In the genomic region with DNA sequence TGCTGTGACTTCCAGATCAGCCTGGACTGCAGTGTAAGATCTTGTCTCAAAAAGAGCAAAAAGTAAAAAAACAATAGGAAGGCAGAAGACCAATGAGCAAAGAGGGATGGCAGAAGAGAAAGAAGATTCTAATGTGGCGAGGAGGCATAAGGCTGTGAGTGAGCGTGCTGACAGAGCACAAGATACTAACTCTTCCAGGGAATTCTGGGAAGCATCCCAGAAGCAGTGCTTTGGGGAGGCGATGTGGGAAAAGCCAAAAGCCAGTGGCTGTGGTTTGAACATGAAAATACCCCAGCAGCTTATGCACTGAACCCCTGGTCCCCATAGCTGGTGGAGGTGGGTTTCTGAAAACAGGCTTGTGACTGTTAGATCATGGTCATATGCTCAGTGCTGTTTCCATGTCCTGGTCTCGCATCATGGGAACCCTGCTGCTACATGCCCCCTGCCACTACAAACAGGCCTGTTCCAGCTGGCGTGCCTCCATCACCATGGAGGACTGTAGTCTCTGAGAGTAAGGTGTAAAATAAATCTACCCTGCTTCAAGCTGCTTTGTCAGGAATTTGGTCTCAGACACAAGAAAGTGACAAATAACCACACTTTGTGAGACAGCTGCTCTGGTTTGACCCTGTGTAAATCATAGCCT, we compare ENCODE assay signal across 20 mouse cellular contexts. TPM values are rescaled to one million over a fixed set of nuclear protein-coding genes. Genes with fewer than 3 reads are reported as not detected.
DNase-seq lines count a peak whose midpoint lies in the region; ATAC-seq lines count a peak whose summit lies in the region.
"Had no signal": no experiment of that assay in that cellular context is flagged by ENCODE, and none has a peak within 500 bp of the region (broad histone marks: within the 10 kb centered on the region; RNA-seq: fewer than 3 reads in every experiment).

No protein-coding gene starts in this region.

- peak overlapping the region; percentile 27; the same call in 1 of the 2 replicates for H3K27ac ChIP-seq in forebrain, embryonic 14.5 days (ENCODE audit: low read depth, low read length)
- no peak overlapping the region for H3K27ac ChIP-seq in forebrain, embryonic 11.5 days (ENCODE audit: low read depth, low read length)
- H3K27ac ChIP-seq in neural tube, embryonic 14.5 days (ENCODE audit: low read depth, low read length), result peak overlapping the region; percentile 22; the same call in 1 of the 2 replicates
- H3K27ac ChIP-seq: heart, embryonic 13.5 days; kidney, embryonic 15.5 days; limb, embryonic 13.5 days; liver, embryonic 14.5 days; midbrain, embryonic 13.5 days had no signal

- WGBS in forebrain, embryonic 14.5 days, result 73% methylated on average over 5 of the region's 5 CpGs
- 87% methylated on average over 5 of the region's 5 CpGs for WGBS in forebrain, embryonic 11.5 days
- 62% methylated on average over 5 of the region's 5 CpGs for WGBS in neural tube, embryonic 14.5 days

- no peak for ATAC-seq in forebrain, embryonic 14.5 days
- no peak for ATAC-seq in forebrain, embryonic 11.5 days (replicated peaks; ENCODE audit: low FRiP score)
- ATAC-seq in neural tube, embryonic 14.5 days (ENCODE audit: low read depth), result no peak
- ATAC-seq in monocyte, adult 5-6 weeks (replicated peaks; ENCODE audit: insufficient number of reproducible peaks, low FRiP score, low TSS enrichment, poor library complexity, severe bottlenecking), result no peak
- ATAC-seq: midbrain, embryonic 13.5 days had no signal

- H3K27me3 ChIP-seq in forebrain, embryonic 14.5 days (replicated peaks; ENCODE audit: control insufficient read depth, insufficient read depth, low read length), result no peaks in the 10 kb centered on the region
- H3K27me3 ChIP-seq in forebrain, embryonic 11.5 days (ENCODE audit: control insufficient read depth, insufficient read depth, low read length), result no peaks in the 10 kb centered on the region
- H3K27me3 ChIP-seq in neural tube, embryonic 14.5 days (ENCODE audit: control insufficient read depth, insufficient read depth, low read length), result no peaks in the 10 kb centered on the region
- H3K27me3 ChIP-seq: CH12.LX; heart, embryonic 13.5 days; kidney, embryonic 15.5 days; limb, embryonic 13.5 days; midbrain, embryonic 13.5 days had no signal

- intact Hi-C loops in left cerebral cortex, postnatal 4 days (cut with DNase I), result no loop called here
- intact Hi-C loops in left cerebral cortex, postnatal 14 days (cut with DNase I), result no loop called here

- peak; percentile 37 for DNase-seq in forebrain, embryonic 14.5 days (ENCODE audit: low spot score)
- no peak for DNase-seq in forebrain, embryonic 11.5 days (ENCODE audit: low spot score)
- DNase-seq in left cerebral cortex, postnatal 4 days, result peak; percentile 50
- DNase-seq in left cerebral cortex, adult 8-10 months (ENCODE audit: low spot score in 2 of 2), result no peak
- DNase-seq in cerebellum, adult 9-10 months, result peak; percentile 70
- no peak for DNase-seq in left cerebral cortex, postnatal 14 days (ENCODE audit: low spot score in 2 of 2)
- DNase-seq: adrenal gland, adult 2 months; thymus, adult 2 months had no signal

- H3K4me3 ChIP-seq in forebrain, embryonic 14.5 days (ENCODE audit: low read depth, low read length), result no peak overlapping the region
- H3K4me3 ChIP-seq in forebrain, embryonic 11.5 days (ENCODE audit: low read depth, low read length), result no peak overlapping the region
- H3K4me3 ChIP-seq in neural tube, embryonic 14.5 days (ENCODE audit: low read depth, low read length), result no peak overlapping the region
- H3K4me3 ChIP-seq: erythroblast, embryonic 14.5 days; heart, embryonic 13.5 days; kidney, embryonic 15.5 days; limb, embryonic 13.5 days; midbrain, embryonic 13.5 days had no signal

- H3K4me1 ChIP-seq in forebrain, embryonic 14.5 days (ENCODE audit: control insufficient read depth, insufficient read depth, low read length), result peaks cover 12% of the 10 kb centered on the region
- H3K4me1 ChIP-seq in forebrain, embryonic 11.5 days (replicated peaks; ENCODE audit: control insufficient read depth, insufficient read depth, low read length), result no peaks in the 10 kb centered on the region
- H3K4me1 ChIP-seq in neural tube, embryonic 14.5 days (ENCODE audit: control insufficient read depth, insufficient read depth, low read length), result no peaks in the 10 kb centered on the region
- H3K4me1 ChIP-seq: heart, embryonic 13.5 days; kidney, embryonic 15.5 days; midbrain, embryonic 13.5 days had no signal

- no peaks in the 10 kb centered on the region for H3K9me3 ChIP-seq in forebrain, embryonic 14.5 days (replicated peaks; ENCODE audit: control insufficient read depth, low read length)
- no peaks in the 10 kb centered on the region for H3K9me3 ChIP-seq in forebrain, embryonic 11.5 days (ENCODE audit: control insufficient read depth, low read length)
- no peaks in the 10 kb centered on the region for H3K9me3 ChIP-seq in neural tube, embryonic 14.5 days (ENCODE audit: control insufficient read depth, low read length)
- H3K9me3 ChIP-seq: heart, embryonic 13.5 days; kidney, embryonic 15.5 days; limb, embryonic 13.5 days; midbrain, embryonic 13.5 days had no signal

- H3K9ac ChIP-seq in forebrain, embryonic 14.5 days (ENCODE audit: low read length), result no peak overlapping the region
- no peak overlapping the region for H3K9ac ChIP-seq in forebrain, embryonic 11.5 days (ENCODE audit: low read length)
- no peak overlapping the region for H3K9ac ChIP-seq in neural tube, embryonic 14.5 days (replicated peaks; ENCODE audit: low read depth, low read length)
- H3K9ac ChIP-seq: heart, embryonic 13.5 days; kidney, embryonic 15.5 days; limb, embryonic 13.5 days; liver, embryonic 14.5 days; midbrain, embryonic 13.5 days had no signal

- H3K36me3 ChIP-seq in forebrain, embryonic 14.5 days (ENCODE audit: control insufficient read depth, insufficient read depth, low read length), result no peaks in the 10 kb centered on the region
- no peaks in the 10 kb centered on the region for H3K36me3 ChIP-seq in forebrain, embryonic 11.5 days (ENCODE audit: control insufficient read depth, insufficient read depth, low read length)
- no peaks in the 10 kb centered on the region for H3K36me3 ChIP-seq in neural tube, embryonic 14.5 days (ENCODE audit: control insufficient read depth, insufficient read depth, low read length)
- H3K36me3 ChIP-seq: heart, embryonic 13.5 days; kidney, embryonic 15.5 days; limb, embryonic 13.5 days; midbrain, embryonic 13.5 days had no signal

- H3K4me2 ChIP-seq in forebrain, embryonic 14.5 days (ENCODE audit: low read length), result no peak overlapping the region
- no peak overlapping the region for H3K4me2 ChIP-seq in forebrain, embryonic 11.5 days (ENCODE audit: low read depth, low read length, severe bottlenecking)
- H3K4me2 ChIP-seq in neural tube, embryonic 14.5 days (ENCODE audit: low read depth, low read length), result no peak overlapping the region
- H3K4me2 ChIP-seq: heart, embryonic 13.5 days; kidney, embryonic 15.5 days; limb, embryonic 13.5 days; midbrain, embryonic 13.5 days had no signal

RNA-seq across cellular contexts. Expression of gene Vat1l, which starts 54.4 kb away (rescaled TPM):
- polyA plus RNA-seq in forebrain, embryonic 14.5 days (2014; fragmentation: Nextera tagmentation; extraction: Ambion mirVana), result 29.7 and 32.2 TPM in 2 replicates
- 9.6 and 11.3 TPM in 2 replicates for polyA plus RNA-seq in forebrain, embryonic 11.5 days (2014; fragmentation: Nextera tagmentation; extraction: Ambion mirVana)
- 10 to 100 TPM; 54.7 to 71.8 TPM for total RNA-seq in left cerebral cortex, postnatal 4 days (2021)
- 10 to 100 TPM; 44.4 to 61.3 (median 51.1) TPM for total RNA-seq in left cerebral cortex, adult 8-10 months (2022)
- 38.9 and 42.1 TPM in 2 replicates for polyA plus RNA-seq in neural tube, embryonic 14.5 days (2014; fragmentation: Nextera tagmentation; extraction: Ambion mirVana)
- 10 to 100 TPM; 46.5 to 60.6 TPM for total RNA-seq in left cerebral cortex, postnatal 14 days (2021)
- not detected in 3 replicates for total RNA-seq in monocyte, adult 5-6 weeks (2017)
- total RNA-seq: CH12.LX; common myeloid progenitor, adult 5-6 weeks; hematopoietic stem cell, adult 5-6 weeks; megakaryocyte progenitor cell, adult 5-6 weeks had no signal
- polyA plus RNA-seq: erythroblast, embryonic 14.5 days had no signal

Comparison
In these comparisons a context has a peak if more than half of its experiments do, and no peak if none do; other contexts are left out.
1. DNase-seq: peak in forebrain, embryonic 14.5 days (single experiment), left cerebral cortex, postnatal 4 days (single experiment) and cerebellum, adult 9-10 months (single experiment); none in forebrain, embryonic 11.5 days (single experiment), left cerebral cortex, adult 8-10 months (0 of 2) and left cerebral cortex, postnatal 14 days (0 of 2).
2. RNA of gene Vat1l, which starts 54.4 kb away (total RNA-seq): 54.7 to 71.8 TPM in left cerebral cortex, postnatal 4 days, 46.5 to 60.6 TPM in left cerebral cortex, postnatal 14 days and 44.4 to 61.3 TPM in left cerebral cortex, adult 8-10 months; not detected in monocyte, adult 5-6 weeks; every median in the first group is over 10 times any median in the second.